Mouse (Mus musculus) brain, embryonic 14.5 days (tissue): ENCODE data around the gene Lsamp.

Experiments
- CTCF ChIP-seq: fragments of 200-500 bp; IDR thresholded peaks from 2 replicates; pipeline ENCODE4 v1.5.1; 2012; ENCODE audit warnings: inconsistent platforms, mild to moderate bottlenecking, moderate library complexity, borderline replicate concordance; ENCODE audit not compliant: insufficient read depth, insufficient read length; ENCODE audit errors: extremely low read depth
- POLR2A ChIP-seq: fragments of 200-500 bp; IDR thresholded peaks from 2 replicates; pipeline ENCODE4 v1.6.1; 2012; ENCODE audit warnings: mild to moderate bottlenecking, inconsistent platforms, borderline replicate concordance; ENCODE audit not compliant: poor library complexity, insufficient read depth, insufficient read length, severe bottlenecking; ENCODE audit errors: extremely low read depth

DNA sequence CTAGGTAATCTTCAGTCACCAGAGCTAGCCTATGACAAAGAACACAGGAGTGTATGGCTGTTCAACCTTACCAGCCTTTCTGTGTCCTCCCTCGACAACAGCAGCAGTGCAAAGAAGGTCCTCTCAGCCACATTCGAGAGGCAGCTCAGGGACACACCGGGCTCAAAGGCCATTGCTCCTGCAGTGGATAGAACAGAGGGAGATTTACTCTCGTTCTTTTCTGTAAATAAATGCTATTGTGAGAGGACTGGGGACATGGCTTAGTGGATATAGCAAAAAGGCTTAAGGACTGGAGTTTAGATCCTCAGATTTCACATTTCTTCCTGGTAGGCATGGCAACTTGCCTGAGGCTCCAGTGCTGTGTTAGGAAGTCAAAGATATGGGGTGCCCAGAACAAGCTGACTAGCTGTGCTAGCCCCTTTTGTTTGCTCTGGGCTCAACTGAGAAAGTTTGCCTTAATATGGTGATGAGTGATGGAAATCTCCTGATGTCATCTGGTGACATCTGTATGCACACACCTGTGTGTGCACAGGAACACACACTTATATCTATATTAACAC lies 913.7 kb downstream of the Lsamp start:
- TF ChIP-seq CTCF (no peak), POLR2A (no peak)
